Mouse (Mus musculus) embryo, embryonic 9.5 days (tissue): Measurements from ENCODE around the gene Slc36a2.
A peak's percentile ranks its signal among the peaks of the same experiment; 100 is the strongest.

Experiments used
- DNase-seq: peaks from one replicate; pipeline ENCODE4 v3.0.0-alpha.2; 2017; ENCODE audit errors: extremely low spot score

The Slc36a2 gene

GRCm38 (mm10) chr11:55184246-55184645 lies 631 bp downstream of the Slc36a2 start:
- DNase-seq = no peak

GRCm38 (mm10) chr11:55183124-55183523 lies 1.8 kb downstream of the Slc36a2 start:
- no peak for DNase-seq

GRCm38 (mm10) chr11:55179856-55180255 lies 5.0 kb downstream of the Slc36a2 start:
- DNase-seq = no peak

DNA sequence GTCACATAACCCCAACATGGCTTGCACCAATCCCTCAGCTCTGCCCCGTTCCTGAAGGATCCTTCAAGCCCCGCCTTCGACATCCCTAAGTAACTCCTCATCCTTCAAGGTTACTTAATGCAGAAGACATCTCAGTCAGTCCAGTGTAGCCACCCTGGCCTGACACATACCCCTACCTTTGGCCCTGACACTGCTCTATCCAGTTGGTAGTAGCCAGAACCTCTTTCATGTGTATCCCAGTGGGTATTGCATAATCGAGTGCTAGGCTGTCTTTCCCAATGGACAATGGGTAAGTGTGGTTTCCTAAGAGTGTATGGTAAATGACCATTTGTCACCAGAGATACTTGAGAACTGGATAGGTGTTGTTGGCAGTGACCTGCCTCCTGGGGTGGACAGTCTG lies 6.0 kb downstream of the Slc36a2 start:
- no peak for DNase-seq

DNA sequence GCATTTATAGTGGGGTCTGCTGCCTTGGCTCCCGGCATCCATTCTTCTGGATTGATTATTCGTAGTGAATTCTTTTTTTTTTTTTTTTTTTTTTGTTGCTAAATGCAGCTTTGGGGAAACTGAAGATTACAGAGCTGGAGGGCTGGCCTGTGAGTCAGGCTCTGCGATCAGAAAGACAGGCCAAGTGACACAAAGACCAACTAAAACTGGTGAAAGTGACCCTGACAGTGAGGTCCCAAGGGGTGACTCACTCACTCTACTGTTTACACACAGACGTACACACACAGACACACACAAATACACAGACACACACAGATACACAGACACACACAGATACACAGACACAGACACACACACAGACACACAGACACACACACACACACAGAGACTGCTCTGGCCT lies 14.4 kb downstream of the Slc36a2 start:
- no peak for DNase-seq

GRCm38 (mm10) chr11:55168914-55169313 lies 16.0 kb downstream of the Slc36a2 start:
- DNase-seq = no peak

- no peak for DNase-seq
These were observed 16.4 kb downstream of the Slc36a2 start for GRCm38 (mm10) chr11:55168504-55168903.

GRCm38 (mm10) chr11:55165748-55166147 lies 19.1 kb downstream of the Slc36a2 start:
- no peak for DNase-seq

GRCm38 (mm10) chr11:55164723-55165122 lies 20.2 kb downstream of the Slc36a2 start:
- peak; percentile 14 for DNase-seq

DNA sequence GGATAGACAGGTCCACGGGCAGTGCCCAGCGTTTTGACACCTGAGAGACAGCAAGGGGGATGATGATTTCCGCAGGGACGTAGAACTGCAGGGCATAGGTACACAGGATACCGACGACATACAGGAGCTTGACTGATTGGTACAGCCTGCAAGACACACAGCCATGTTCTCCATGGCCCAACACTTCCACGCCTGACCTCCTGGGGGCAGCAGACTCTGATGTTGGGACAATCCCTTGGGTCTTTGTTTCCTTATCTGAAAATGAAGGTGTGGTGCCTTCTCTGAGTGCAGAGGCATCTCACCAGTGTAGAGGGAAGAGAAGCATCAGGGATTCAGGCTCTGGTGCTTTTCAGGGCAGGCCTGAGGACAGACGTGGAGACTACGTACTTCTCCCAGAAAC lies 22.2 kb downstream of the Slc36a2 start:
- DNase-seq = peak; percentile 54

DNA sequence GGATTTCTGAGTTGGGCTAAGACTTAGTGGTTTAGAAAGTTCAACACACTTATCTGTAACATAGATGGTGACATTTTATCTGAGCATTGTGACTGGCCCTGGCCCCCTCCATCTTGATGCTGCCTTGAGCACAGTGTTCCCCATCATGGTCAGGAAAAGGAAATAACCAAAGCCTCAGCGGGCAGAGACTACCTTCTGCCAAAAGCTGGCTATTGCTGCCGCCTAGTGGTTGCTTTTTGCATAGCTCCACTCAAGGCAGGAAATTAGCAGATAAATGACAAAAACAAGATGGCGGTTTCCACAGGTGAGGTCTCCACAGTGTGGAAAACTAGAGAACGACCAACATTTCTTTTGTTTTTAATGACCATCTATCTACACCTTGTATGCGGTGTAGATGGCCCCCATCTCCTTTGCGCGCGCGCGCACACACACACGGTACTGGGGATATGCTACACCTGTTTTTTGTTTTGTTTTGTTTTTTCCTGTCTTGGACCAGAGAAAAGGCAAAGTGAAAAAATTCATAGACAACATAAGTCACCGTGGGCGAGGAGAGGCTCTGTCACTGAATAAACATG lies 26.0 kb downstream of the Slc36a2 start:
- peak; percentile 75 for DNase-seq

GRCm38 (mm10) chr11:55155070-55155421 lies 29.8 kb downstream of the Slc36a2 start:
- no peak for DNase-seq

GRCm38 (mm10) chr11:55154398-55155069 lies 30.3 kb downstream of the Slc36a2 start:
- no peak for DNase-seq

DNA sequence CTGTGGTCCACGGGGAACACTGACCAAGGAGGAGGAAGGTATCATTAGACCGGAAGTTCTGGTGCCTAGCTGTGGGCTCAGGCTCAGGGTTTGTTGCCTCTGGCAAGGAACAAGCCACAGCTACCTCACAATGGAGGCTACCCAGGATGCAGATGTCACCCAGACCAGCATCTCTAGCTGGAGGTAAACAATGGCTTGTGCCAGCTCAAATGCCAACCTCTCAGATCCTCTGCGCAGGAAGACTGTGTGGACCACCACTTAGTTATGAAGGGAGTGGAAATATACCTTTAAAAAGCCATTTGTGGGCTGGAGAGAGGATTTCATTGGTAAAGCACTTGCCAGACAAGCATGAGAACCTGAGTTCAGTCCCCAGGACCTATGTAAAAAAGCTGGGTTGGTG lies 33.3 kb downstream of the Slc36a2 start, which contains the start of gene Slc36a3:
Gene Slc36a3, minus strand, starts transcription at position 101 of the 400 bp plus-strand sequence.
- DNase-seq = no peak

DNA sequence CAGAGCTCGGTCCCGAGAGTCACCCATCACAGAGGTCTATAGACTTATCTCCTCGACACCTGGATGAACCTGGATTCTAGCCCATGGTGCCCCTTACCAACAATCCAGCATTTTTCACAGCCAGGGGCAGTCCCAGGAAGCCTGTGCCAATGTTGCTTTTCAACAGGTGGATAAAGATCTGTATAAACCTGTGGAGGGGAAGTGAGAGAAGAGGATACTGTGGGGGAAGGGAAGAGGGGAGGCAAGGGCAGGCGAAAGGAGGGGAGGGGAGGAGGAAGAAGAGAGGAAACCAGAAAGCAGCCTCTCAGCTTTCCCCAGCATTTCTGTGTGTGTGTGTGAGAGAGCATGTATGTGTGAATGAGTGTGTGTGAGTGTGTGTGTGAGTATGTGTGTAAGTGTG lies 36.4 kb downstream of the Slc36a2 start:
- no peak for DNase-seq

DNA sequence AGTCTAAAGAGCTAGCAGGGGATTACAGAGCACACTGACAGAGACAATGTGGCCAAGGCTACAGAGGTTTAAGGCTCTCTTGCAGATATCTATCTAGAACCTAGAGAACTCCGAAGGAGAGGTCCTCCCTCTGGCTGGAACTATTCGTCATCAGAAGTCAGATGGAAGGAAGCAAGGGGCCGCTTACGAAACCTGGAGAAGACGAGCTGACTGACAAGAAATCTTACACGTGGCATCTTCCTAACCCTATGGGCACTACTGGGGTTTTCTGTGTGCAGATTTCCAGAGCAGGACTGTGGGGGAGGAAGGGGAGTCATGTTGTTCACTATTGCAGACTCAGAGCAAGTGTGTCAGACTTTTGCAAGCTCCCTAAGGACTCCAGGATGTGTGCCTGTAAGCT lies 37.5 kb downstream of the Slc36a2 start:
- no peak for DNase-seq

GRCm38 (mm10) chr11:55146855-55147254 lies 38.0 kb downstream of the Slc36a2 start:
- no peak for DNase-seq

GRCm38 (mm10) chr11:55144011-55144410 lies 40.9 kb downstream of the Slc36a2 start:
- no peak for DNase-seq

- no peak for DNase-seq
These were observed 43.4 kb downstream of the Slc36a2 start for GRCm38 (mm10) chr11:55141502-55141901.

DNA sequence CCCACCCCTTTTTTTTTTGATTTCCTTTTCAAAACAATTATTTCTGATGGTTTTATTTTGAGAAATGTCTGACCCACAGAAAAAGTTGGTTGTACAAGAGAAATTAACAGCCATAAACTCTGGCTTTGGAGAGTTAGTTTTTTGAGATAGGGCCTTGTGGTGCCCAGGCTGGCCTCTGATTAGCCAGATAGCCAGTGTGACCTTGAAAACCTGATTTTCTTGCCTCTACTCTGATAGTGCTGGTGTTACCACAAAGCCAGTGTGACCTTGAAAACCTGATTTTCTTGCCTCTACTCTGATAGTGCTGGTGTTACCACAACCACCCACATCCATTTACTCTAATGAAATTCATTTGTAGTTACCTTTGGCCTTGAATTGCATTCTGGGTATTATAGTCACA lies 47.2 kb downstream of the Slc36a2 start:
- DNase-seq = no peak

DNA sequence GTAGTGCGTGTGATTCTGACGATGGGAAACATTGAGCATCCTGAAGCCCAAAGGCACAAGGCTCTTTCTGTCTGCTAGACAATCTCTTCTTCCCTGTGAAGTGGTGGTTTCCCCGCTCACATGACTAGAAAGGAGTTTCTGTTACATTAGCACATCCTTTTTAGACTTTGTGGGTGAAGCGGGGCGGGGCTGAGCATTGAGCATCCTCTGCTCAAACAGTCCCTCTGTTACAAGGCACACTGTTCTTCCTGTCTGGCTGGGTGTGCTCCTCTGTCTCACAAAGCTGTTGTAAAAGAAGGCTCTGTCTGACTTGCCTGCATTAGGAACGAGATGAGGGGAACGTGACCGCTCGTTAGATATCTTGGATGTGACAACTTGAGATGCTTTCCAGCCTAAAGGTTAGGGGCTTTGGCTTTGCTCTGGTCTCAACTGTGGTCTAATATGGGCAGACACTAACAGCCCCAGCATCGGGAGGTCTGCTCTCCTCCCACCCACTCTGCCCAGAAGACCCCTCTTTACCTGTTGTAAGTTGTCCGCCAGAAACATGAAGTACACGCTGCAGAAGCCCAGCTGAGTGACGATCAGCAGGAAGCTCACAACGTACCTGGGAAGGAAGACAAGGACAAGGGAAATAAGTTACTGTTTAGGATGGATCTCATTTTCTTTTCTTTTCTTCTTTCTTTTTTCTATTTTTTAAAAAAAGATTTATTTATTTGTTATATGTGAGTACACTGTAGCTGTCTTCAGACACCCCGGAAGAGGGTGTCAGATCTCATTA lies 47.9 kb downstream of the Slc36a2 start:
- no peak for DNase-seq

GRCm38 (mm10) chr11:55134871-55135270 lies 50.0 kb downstream of the Slc36a2 start:
- DNase-seq = no peak

DNA sequence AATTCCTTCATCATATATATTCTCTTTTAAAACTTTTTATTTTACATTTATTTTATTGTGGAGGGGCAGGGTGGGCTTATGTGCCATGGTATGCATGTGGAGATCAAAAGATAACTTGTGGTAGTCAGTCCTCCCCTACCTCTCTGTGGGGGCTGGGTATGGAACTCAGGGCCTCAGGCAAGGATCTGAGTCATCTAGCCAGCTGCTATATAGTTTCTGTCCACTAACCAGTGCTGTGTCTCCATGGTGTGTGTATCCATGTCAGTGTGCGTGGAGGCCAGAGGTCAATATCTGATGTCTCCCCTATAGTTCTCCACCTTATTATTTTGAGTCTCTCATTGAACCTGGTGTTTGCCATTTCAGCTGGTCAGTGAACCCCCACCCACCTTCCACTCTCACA lies 50.5 kb downstream of the Slc36a2 start:
- DNase-seq = no peak
